Mouse (Mus musculus): ENCODE data around the gene Actn1. TPM values are rescaled to one million over a fixed set of nuclear protein-coding genes. Genes with fewer than 3 reads are reported as not detected.

Gene Actn1
- polyA plus RNA-seq, 1 experiment from 2014 or later = 10.3 TPM

- no peak overlapping the region for H3K27ac ChIP-seq (ENCODE audit: low read length)
- no peak overlapping the region for H3K4me2 ChIP-seq (ENCODE audit: low read depth, low read length)
- H3K9ac ChIP-seq (ENCODE audit: low read depth, low read length) = no peak overlapping the region
- no peak for ATAC-seq (ENCODE audit: low read depth)
- no peak overlapping the region for H3K4me3 ChIP-seq (ENCODE audit: low read depth, low read length)
- no peaks in the 10 kb centered on the region for H3K9me3 ChIP-seq (replicated peaks; ENCODE audit: control insufficient read depth, low read length)
- H3K36me3 ChIP-seq (ENCODE audit: control insufficient read depth, insufficient read depth) = no peaks in the 10 kb centered on the region
- WGBS (ENCODE audit: insufficient replicate concordance) = 54% methylated on average over 3 of the region's 3 CpGs
- peaks cover 17% of the 10 kb centered on the region for H3K4me1 ChIP-seq (ENCODE audit: control insufficient read depth, low read depth, low read length)
- no peaks in the 10 kb centered on the region for H3K27me3 ChIP-seq (ENCODE audit: control insufficient read depth, insufficient read depth, low read depth, low read length)
These were observed 136.0 kb downstream of the Actn1 start for GRCm38 (mm10) chr12:80124211-80124610.

DNA sequence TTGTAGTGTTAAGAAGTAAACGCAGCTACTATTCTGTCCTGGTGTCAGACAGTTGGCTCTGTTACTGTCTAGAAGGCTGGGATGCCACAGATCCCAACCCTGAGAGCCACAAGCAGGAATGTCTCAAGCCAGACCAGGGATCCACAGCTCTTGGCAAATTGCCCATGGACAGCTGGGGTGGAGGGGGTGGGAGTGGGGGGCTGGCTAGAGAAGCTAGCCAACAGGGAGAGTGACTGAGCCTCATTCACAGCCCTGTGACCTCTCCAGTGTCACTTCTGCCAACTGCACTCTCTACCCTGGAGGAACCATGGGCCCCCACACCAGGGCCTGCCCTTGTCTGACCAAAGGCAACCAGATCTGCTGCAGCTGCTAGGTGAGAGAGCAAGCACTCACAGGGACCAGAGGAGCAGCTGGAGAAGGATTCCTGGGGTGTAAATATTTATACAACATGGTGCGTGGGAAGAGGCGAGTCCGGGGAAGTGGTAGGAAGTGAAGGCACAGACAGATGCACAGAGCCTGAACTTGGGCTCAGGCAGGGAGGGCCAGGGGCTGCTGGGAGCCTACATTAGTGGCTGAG lies 136.9 kb downstream of the Actn1 start:
- 58% methylated on average over 4 of the region's 4 CpGs for WGBS (ENCODE audit: insufficient replicate concordance)
- no peaks in the 10 kb centered on the region for H3K9me3 ChIP-seq (replicated peaks; ENCODE audit: control insufficient read depth, low read length)
- peaks cover 17% of the 10 kb centered on the region for H3K4me1 ChIP-seq (ENCODE audit: control insufficient read depth, low read depth, low read length)
- peak overlapping the region; percentile 51; the same call in 1 of the 2 replicates for H3K27ac ChIP-seq (ENCODE audit: low read length)
- no peaks in the 10 kb centered on the region for H3K36me3 ChIP-seq (ENCODE audit: control insufficient read depth, insufficient read depth)
- no peak overlapping the region for H3K9ac ChIP-seq (ENCODE audit: low read depth, low read length)
- H3K4me3 ChIP-seq (ENCODE audit: low read depth, low read length) = no peak overlapping the region
- no peaks in the 10 kb centered on the region for H3K27me3 ChIP-seq (ENCODE audit: control insufficient read depth, insufficient read depth, low read depth, low read length)
- ATAC-seq (ENCODE audit: low read depth) = peak; percentile 60
- no peak overlapping the region for H3K4me2 ChIP-seq (ENCODE audit: low read depth, low read length)

- H3K4me1 ChIP-seq (ENCODE audit: control insufficient read depth, low read depth, low read length) = peaks cover 32% of the 10 kb centered on the region
- H3K27ac ChIP-seq (ENCODE audit: low read length) = no peak overlapping the region
- ATAC-seq (ENCODE audit: low read depth) = no peak
- no peak overlapping the region for H3K4me3 ChIP-seq (ENCODE audit: low read depth, low read length)
- no peak overlapping the region for H3K9ac ChIP-seq (ENCODE audit: low read depth, low read length)
- 63% methylated on average over 1 of the region's 1 CpGs for WGBS (ENCODE audit: insufficient replicate concordance)
- H3K36me3 ChIP-seq (ENCODE audit: control insufficient read depth, insufficient read depth) = no peaks in the 10 kb centered on the region
- H3K4me2 ChIP-seq (ENCODE audit: low read depth, low read length) = no peak overlapping the region
- H3K9me3 ChIP-seq (replicated peaks; ENCODE audit: control insufficient read depth, low read length) = no peaks in the 10 kb centered on the region
- H3K27me3 ChIP-seq (ENCODE audit: control insufficient read depth, insufficient read depth, low read depth, low read length) = no peaks in the 10 kb centered on the region
These were observed 138.7 kb downstream of the Actn1 start for GRCm38 (mm10) chr12:80121438-80121837.

DNA sequence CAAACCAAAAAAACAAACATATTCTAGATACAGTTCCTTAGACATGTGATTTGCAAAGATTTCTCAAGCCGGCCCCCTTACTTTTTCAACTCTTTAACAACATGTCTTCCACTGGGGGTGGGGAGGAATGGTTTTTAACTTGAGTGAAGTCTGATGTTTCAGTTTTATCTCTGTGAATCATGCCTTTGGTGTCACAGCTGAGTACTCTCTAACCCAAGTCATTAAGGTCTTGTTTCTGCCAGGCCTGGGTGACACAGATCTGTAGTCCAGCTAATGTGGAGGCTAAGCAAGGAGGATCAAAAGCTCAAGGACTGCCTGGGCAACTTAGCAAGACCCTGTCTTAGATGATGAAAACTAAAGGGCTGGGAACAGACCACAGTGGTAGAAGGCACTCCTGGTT lies 141.6 kb downstream of the Actn1 start:
- H3K27ac ChIP-seq (ENCODE audit: low read length) = no peak overlapping the region
- H3K9ac ChIP-seq (ENCODE audit: low read depth, low read length) = no peak overlapping the region
- H3K27me3 ChIP-seq (ENCODE audit: control insufficient read depth, insufficient read depth, low read depth, low read length) = no peaks in the 10 kb centered on the region
- H3K4me3 ChIP-seq (ENCODE audit: low read depth, low read length) = no peak overlapping the region
- H3K9me3 ChIP-seq (replicated peaks; ENCODE audit: control insufficient read depth, low read length) = no peaks in the 10 kb centered on the region
- H3K4me2 ChIP-seq (ENCODE audit: low read depth, low read length) = no peak overlapping the region
- WGBS (ENCODE audit: insufficient replicate concordance) = 62% methylated on average over 1 of the region's 1 CpGs
- peaks cover 40% of the 10 kb centered on the region for H3K4me1 ChIP-seq (ENCODE audit: control insufficient read depth, low read depth, low read length)
- ATAC-seq (ENCODE audit: low read depth) = no peak
- no peaks in the 10 kb centered on the region for H3K36me3 ChIP-seq (ENCODE audit: control insufficient read depth, insufficient read depth)

Other genes with a start within 250 kb of the Actn1 start
- gene Zfp36l1, start 147.4 kb downstream of the Actn1 start, polyA plus RNA-seq (2015; fragmentation: Nextera tagmentation; extraction: Ambion mirVana) = 22.2 and 30.4 TPM in 2 replicates
- gene Dcaf5, start 176.2 kb upstream of the Actn1 start, polyA plus RNA-seq (2015; fragmentation: Nextera tagmentation; extraction: Ambion mirVana) = 2.3 and 2.4 TPM in 2 replicates
- gene Exd2, start 202.7 kb upstream of the Actn1 start, polyA plus RNA-seq (2015; fragmentation: Nextera tagmentation; extraction: Ambion mirVana) = 5.7 and 7.1 TPM in 2 replicates

Measured in liver, embryonic 16.5 days (tissue).